Mouse (Mus musculus) stomach, postnatal 0 days (tissue): ENCODE results near the gene Ccl25.

Experiments
- CTCF ChIP-seq: IDR thresholded peaks from 2 replicates; pipeline ENCODE4 v1.5.1; 2016; ENCODE audit warnings: antibody characterized with exemption, low read depth, mild to moderate bottlenecking, moderate library complexity
- EP300 ChIP-seq: optimal IDR thresholded peaks from 2 replicates; pipeline ENCODE3; 2016; ENCODE audit warnings: antibody characterized with exemption

DNA sequence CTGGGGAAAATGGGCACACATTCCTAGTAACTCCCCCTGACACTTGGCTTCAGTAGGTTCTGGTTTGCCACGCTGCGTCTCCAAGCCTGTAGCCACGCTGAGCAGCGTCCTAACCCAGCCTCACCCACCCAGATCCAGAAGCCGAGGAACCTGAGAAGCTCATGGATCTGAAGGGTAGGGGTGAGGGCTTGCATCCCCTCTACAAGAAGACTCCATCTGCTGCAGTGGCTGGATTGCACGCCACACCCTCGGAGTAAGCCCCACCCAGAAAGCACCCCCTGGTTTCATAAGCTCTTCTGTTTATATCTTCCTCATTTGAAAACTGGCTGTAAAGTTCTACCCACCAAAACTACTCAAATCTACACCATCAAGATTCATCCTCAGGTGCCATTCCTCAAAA, 22.7 kb downstream of the Ccl25 start:
- TF ChIP-seq CTCF (no peak), EP300 (no peak)
